In genomic region chr8:120701758-120702465, GRCm38 (mm10) we compare ENCODE assay signal across 10 mouse cellular contexts. TPM values are rescaled to one million over a fixed set of nuclear protein-coding genes. Genes with fewer than 3 reads are reported as not detected.
DNase-seq lines count a peak whose midpoint lies in the region; ATAC-seq and TF ChIP-seq lines count a peak whose summit lies in the region.
"Had no signal": no experiment of that assay in that cellular context is flagged by ENCODE, and none has a peak within 500 bp of the region (broad histone marks: within the 10 kb centered on the region; RNA-seq: fewer than 3 reads in every experiment).

No protein-coding gene starts in this region.

- no peak overlapping the region for H3K4me3 ChIP-seq in lung, adult 2 months (replicated peaks; ENCODE audit: extremely low read depth, low read depth, low read length)
- H3K4me3 ChIP-seq: midbrain, embryonic 13.5 days had no signal

- DNase-seq in right cerebral cortex, adult 18-20 months: peak; percentile 51
- DNase-seq in right cerebral cortex, postnatal 14 days: no peak
- peak; percentile 82 for DNase-seq in naive thymus-derived CD4-positive, alpha-beta T cell, adult 2 months (ENCODE audit: low read depth)
- peak; percentile 84 for DNase-seq in thymus, postnatal 25 days
- no peak for DNase-seq in heart, postnatal 25 days (ENCODE audit: low spot score)
- no peak for DNase-seq in lung, adult 2 months
- DNase-seq: left cerebral cortex, postnatal 4 days had no signal

- intact Hi-C loops in heart, postnatal 25 days (cut with DNase I): no loop called here

- TF ChIP-seq CTCF in lung, adult 2 months (IDR thresholded peaks at IDR 0.05; ENCODE audit: insufficient read depth, low read length): no peak

- peak; percentile 74 for ATAC-seq in common myeloid progenitor, adult 5-6 weeks (replicated peaks; ENCODE audit: low read depth, poor library complexity, severe bottlenecking)
- ATAC-seq: hindbrain, postnatal 0 days; midbrain, embryonic 13.5 days had no signal

- H3K4me1 ChIP-seq in lung, adult 2 months (ENCODE audit: control insufficient read depth, insufficient read depth, low read length): peaks cover 6% of the 10 kb centered on the region
- H3K4me1 ChIP-seq: midbrain, embryonic 13.5 days had no signal

- 60% methylated on average over 19 of the region's 19 CpGs for WGBS in lung, adult 2 months

- no peak for TF ChIP-seq POLR2A in lung, adult 2 months (IDR thresholded peaks at IDR 0.05; ENCODE audit: borderline replicate concordance, extremely low read depth, low read depth, low read length)

RNA-seq across cellular contexts. Expression of gene Emc8, which starts 33.5 kb away (rescaled TPM):
- 44.9 and 59.9 TPM in 2 replicates for total RNA-seq in common myeloid progenitor, adult 5-6 weeks (2017)
- total RNA-seq in heart, postnatal 25 days (2021): 10 to 100 TPM; 45.6 to 46.9 TPM
- 56.8 and 71.2 TPM in 2 replicates for polyA plus RNA-seq in lung, adult 2 months (2012; rRNA removed)

RNA-seq across cellular contexts. Expression of gene Cox4i1, which starts 33.9 kb away (rescaled TPM):
- total RNA-seq in common myeloid progenitor, adult 5-6 weeks (2017): 392 and 496 TPM in 2 replicates
- 1,000 to 10,000 TPM; 4,549 to 4,664 TPM for total RNA-seq in heart, postnatal 25 days (2021)
- polyA plus RNA-seq in lung, adult 2 months (2012; rRNA removed): 606 and 728 TPM in 2 replicates

RNA-seq across cellular contexts. Expression of gene Gm27021, which starts 34.0 kb away (rescaled TPM):
- not detected in 2 replicates for total RNA-seq in common myeloid progenitor, adult 5-6 weeks (2017)
- total RNA-seq in heart, postnatal 25 days (2021): not detected
- 0.92 and 1.3 TPM in 2 replicates for polyA plus RNA-seq in lung, adult 2 months (2012; rRNA removed)

RNA-seq across cellular contexts. Expression of gene Irf8, which starts 34.2 kb away (rescaled TPM):
- total RNA-seq in common myeloid progenitor, adult 5-6 weeks (2017): 97.9 and 117 TPM in 2 replicates
- 1 to 10 TPM; 3.2 to 4.5 TPM for total RNA-seq in heart, postnatal 25 days (2021)
- 38.6 and 44.7 TPM in 2 replicates for polyA plus RNA-seq in lung, adult 2 months (2012; rRNA removed)

RNA-seq across cellular contexts. Expression of gene 1190005I06Rik, which starts 54.5 kb away (rescaled TPM):
- 1.2 TPM in 1 of 2 replicates, not detected in the other for total RNA-seq in common myeloid progenitor, adult 5-6 weeks (2017)
- 1 to 10 TPM; 2.3 to 3.4 TPM for total RNA-seq in heart, postnatal 25 days (2021)
- 2.4 and 6.2 TPM in 2 replicates for polyA plus RNA-seq in lung, adult 2 months (2012; rRNA removed)

Comparison
In these comparisons a context has a peak if more than half of its experiments do, and no peak if none do; other contexts are left out.
1. DNase-seq: peak in right cerebral cortex, adult 18-20 months (single experiment), naive thymus-derived CD4-positive, alpha-beta T cell, adult 2 months (single experiment) and thymus, postnatal 25 days (single experiment); none in right cerebral cortex, postnatal 14 days (single experiment), heart, postnatal 25 days (single experiment) and lung, adult 2 months (single experiment).